Mouse (Mus musculus): ENCODE data around the gene Coq8a. TPM values are rescaled to one million over a fixed set of nuclear protein-coding genes. Genes with fewer than 3 reads are reported as not detected.

Gene Coq8a
- polyA plus RNA-seq, 1 experiment, result 39.5 TPM

DNA sequence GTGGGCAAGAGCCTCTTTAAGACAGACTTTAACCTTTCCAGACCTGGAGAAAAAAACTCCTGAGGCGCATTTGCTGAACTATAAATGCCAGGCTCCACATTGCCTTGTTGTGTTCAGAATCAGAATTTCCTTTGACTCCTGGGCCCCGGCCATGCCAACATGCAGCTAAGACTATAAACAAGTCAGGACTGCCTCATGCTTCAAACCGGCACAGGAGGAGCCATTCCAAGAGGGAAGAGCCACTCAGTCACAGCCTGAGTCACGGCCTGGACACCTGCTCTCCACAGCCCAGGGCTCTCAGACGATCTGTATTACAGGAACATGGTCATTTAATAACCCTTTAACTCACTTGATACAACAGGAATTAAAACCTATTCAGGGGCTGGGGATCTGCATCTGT is 1.3 kb upstream of the Coq8a start:
- DNase-seq (ENCODE audit: extremely low spot score in 1 of 2, low spot score in 1 of 2), result no peak

DNA sequence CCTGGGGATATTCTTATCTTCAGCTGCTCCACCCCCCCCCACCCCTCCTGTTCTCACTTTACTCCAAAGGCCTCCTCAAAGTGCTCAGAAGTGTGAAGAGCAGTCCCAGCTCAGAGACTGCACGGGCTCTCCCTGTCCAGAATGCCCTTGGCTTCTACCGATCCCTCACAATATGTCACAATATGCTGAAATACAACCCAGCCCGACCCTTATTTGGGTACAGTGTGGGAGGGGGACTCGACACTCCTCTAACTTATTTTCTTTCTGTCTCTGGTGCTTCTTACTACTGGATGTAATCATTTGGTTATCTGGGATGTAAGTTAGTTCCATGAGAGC is 281 bp upstream of the Coq8a start:
- DNase-seq (ENCODE audit: extremely low spot score in 1 of 2, low spot score in 1 of 2), result no peak

DNA sequence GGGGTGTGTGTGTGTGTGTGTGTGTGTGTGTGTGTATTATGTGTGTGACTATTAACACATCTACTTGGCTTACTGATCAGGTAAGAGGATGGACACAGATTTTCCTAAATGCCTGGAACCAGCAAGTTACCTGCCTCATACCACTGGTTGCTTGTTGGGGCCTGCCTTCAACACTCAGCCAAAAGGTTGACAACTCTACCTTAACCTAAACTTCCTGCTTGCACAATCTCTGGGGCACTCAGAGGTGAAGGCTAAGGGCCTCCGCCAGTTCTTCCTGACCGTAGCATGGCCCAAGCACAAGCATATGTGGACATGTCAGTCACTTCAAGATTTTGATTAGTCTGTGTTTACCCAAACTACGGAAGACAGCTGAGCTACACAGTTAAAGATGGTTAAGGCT is 1.4 kb downstream of the Coq8a start:
- no peak for DNase-seq (ENCODE audit: extremely low spot score in 1 of 2, low spot score in 1 of 2)

DNA sequence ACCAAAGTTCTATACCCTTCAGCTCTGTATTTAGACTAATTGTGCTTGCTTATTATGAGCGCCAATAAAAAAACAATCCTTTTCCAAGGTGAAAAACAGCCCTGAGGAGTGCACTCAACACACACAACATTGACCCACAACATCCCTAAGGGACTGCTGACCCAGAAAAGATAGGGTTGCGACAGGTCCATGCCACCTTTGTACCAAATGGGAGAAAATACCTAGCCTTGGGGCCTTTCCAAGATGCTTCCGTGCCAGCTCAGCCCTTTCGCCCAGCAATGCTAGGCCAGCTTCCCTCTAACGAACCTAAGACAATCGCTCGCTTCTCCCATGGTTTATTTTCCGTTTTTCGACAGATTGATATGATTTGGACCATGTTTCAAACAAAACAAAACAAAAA is 2.9 kb downstream of the Coq8a start:
- DNase-seq (ENCODE audit: extremely low spot score in 1 of 2, low spot score in 1 of 2), result no peak

DNA sequence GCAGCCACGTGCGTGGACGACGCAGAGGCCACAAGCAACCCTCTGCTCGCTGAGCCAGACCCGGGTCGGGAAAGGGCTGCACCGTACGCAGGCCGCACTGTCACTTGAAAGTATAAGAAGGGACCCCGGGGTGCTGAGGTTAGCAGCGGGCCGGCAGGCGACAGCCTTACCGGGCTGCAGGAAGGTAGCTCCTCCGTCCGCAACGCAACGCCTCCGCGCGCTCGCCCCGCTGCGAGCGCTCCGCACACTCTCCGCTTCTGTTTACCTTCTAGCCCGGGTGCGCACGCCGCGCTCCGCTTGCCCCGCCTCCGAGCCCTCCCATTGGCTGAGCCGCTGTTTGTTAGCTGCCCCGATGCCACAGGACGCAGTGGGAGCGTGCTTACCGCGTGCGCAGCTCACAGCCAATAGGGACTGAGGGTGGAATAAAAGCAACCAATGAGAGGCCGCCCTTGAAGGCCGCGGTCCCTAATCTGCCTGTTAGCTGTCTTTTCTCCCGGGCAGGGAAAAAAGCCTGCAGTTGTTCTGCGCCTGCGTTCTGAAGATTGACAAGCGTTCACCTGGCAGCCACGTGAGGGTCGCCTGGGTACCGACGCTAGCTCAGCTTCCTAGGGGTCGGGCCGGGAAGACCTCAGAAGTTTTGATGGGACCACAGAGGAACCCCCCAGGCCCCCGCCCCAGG is 3.6 kb downstream of the Coq8a start:
- peak; percentile 98 to 99 for DNase-seq (ENCODE audit: extremely low spot score in 1 of 2, low spot score in 1 of 2)

DNA sequence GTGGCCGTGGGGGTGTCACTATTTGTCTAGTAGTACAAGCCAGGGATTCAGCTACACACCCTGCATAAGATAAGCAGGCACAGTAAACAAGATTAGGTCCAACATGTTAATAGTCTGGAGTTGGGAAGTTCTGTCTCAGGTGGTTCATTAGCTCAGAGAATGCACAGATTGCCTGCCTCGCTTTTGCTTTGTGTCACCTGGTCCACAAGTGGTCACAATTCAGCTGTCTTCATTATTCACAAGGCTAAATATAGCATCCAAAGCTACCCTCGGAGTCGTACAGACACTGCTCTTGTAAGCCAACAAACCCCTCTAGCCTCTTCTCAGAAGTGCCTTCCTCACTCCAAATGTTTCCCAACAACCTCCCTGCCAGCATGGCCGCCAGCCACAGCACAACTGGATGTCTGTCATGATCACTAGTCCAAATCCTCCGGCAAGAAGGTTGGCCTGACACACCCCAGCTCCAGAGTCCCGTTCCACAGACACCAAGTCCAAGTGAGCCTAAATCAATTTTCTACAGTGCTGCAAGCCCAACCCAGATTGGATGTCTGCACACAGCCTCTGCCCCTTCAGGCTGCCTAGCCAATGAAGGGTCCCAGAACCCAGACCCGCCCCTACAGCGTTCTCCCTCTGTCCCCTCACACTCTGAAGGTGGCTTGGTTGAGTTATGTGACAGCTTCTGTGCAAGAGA is 4.5 kb downstream of the Coq8a start:
- DNase-seq (ENCODE audit: extremely low spot score in 1 of 2, low spot score in 1 of 2), result peak in 1 of 2 experiments; percentile 22

DNA sequence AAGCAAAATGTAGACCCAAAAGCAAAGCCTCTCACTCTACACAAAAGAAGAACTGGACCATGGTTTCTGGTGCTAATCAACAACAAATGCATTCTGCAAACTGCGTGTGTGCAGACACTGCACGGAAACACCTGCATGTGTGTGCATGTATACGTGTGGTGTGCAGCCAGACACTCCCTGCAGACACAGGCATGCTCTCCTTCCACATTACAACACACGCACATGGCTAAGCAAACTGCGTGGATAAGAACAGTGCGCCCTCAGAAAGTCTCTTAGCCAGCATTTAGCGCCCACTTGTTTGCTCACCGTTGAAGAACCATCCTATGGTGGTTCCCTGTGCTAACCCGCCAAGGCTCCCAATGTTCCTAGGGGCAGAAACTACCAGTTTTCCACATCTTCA is 5.4 kb downstream of the Coq8a start:
- DNase-seq (ENCODE audit: extremely low spot score in 1 of 2, low spot score in 1 of 2), result no peak

DNA sequence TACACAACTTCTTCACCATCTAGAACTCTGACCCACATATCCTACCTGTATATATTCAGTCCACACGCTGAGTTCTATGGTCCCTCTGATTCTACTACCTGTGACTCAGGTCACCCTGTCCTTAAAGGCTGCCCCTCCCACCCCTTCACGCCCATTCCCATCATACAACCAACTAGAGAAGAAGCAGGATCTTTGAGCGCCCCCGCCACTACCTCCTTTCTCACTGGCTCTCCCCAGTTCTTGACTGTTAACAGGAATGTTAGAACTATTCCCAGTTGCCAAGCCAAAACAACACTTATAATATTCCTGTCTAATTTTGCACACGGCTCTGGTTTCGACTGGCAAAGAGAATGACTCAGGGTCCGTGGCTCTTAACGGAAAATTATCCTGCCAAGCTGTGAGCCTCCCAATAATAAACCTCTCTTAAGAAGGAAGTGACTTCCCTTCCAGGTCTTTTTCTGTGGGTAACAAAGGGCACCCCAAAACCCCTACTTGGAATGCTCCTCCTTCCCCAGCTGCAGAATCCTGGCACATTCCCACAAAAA is 5.9 kb downstream of the Coq8a start:
- no peak for DNase-seq (ENCODE audit: extremely low spot score in 1 of 2, low spot score in 1 of 2)

DNA sequence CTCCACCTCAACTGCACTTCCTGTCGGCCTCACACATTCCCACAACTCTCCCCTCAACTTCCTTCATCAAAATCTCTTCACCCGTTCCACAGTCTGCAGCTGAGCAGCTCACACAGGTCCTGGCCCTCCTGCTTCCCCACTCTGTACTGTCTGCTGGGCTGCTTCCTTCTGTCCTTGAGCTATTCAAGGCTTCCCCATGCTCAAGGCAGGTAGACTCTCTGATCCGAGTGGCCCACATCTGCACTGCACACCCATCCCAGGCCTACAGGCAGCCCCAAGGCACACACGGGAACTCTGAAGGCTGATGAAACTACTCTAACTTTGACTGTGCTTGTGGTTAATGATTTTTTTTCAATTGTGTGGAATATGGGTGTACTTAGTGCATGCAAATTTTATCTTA is 6.5 kb downstream of the Coq8a start:
- no peak for DNase-seq (ENCODE audit: extremely low spot score in 1 of 2, low spot score in 1 of 2)

DNA sequence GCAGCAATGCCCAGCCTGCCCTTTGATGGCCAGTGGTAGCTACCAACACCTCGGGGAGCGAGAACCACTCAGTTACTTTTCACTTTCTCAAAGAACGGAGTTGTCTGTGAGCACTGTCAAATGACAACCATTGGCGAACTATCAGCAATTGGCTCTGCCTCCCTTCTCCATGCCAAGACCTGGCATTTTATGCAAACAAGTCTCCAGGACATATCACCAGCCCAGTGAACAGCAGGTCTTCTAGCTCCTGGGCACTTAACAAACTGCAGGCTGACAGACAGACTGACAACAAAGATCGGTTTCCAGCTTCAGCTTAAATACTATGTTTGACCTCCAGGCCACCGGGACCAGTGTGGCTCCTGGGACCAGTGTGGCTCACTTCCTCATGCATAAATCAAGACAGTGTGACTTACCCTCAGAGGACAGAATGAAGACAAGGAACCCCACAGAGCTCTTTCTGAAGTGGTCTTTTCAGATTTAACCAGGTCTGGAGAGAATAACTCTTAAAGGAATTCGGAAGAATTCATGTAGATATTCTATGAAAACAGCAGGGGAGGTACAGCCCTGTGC is 7.7 kb downstream of the Coq8a start:
- no peak for DNase-seq (ENCODE audit: extremely low spot score in 1 of 2, low spot score in 1 of 2)

DNA sequence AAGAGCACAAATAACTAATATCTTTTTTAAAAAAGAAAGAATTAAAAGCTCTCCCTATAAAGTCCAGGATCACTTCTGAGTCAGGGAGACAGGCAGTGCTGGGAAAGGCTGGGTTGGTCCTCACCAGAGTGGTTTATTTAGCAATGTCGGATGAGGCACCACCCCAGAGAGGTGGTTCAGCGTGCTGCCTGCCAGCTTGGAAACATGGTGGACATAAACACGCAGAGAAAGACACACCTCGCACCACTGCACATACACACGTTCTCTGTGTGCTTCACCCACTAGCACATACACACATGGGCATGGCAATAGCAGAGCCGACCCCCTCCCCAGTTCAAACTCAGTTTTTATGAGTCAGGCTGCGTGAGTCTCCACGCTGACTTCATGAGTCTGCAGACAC is 8.3 kb downstream of the Coq8a start:
- DNase-seq (ENCODE audit: extremely low spot score in 1 of 2, low spot score in 1 of 2), result no peak

DNA sequence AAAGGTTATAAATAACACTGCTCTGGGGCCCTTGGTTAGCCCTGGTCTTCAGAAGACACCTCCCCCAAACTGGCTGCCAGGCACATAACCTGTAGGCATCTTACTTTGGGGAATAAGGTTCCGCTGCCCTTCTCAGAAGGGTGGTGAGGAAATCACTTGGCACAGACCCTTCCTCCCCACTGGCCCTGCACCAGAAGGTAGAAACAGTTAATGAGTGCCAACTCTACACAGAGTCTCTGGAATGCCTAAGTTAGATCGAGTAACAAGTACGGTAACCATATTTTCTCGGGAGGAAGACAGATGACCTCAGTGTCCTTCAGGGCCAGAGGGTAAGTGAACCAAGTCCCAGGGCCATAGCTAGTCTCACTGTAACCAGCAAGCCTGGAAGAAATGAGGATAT is 10.5 kb downstream of the Coq8a start:
- DNase-seq (ENCODE audit: extremely low spot score in 1 of 2, low spot score in 1 of 2), result no peak

DNA sequence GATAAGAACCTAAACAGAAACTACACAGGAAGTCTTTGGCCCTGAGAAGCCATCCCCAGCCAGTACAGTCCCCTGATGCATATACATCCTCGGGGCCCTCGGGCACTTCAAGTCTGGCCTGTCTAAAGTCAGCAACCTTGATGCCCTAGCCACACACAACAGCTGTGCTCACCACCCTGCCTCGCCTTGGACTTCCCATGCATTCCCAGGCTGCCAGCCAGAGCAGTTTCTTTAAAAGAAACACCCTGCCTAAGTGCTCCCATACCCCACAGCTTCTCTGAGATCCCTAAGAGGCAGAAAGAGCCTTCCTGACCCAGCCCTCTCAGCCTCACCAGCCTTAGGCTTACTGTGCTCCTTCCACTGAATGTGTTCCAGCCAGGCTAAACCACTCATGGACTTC is 13.0 kb downstream of the Coq8a start:
- DNase-seq (ENCODE audit: extremely low spot score in 1 of 2, low spot score in 1 of 2), result no peak

DNA sequence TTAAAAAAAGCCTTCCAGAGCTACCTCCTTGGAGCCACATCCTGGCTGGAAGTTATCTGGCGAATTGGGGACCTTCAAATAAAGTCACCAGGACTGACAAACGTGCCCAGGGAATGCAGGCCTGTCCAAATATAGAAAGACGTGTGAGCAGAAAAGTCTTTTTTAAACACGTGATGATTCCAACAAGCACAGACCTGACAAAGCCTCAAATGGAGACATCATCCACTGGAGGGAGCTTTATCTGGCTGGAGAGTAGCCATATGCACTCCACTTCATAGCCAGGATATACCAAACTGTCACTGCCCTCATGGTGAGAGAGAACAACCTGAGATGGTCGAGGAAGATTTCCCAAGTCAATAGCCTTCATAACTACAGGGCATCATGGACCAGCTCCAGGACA is 13.5 kb downstream of the Coq8a start:
- DNase-seq (ENCODE audit: extremely low spot score in 1 of 2, low spot score in 1 of 2), result no peak

DNA sequence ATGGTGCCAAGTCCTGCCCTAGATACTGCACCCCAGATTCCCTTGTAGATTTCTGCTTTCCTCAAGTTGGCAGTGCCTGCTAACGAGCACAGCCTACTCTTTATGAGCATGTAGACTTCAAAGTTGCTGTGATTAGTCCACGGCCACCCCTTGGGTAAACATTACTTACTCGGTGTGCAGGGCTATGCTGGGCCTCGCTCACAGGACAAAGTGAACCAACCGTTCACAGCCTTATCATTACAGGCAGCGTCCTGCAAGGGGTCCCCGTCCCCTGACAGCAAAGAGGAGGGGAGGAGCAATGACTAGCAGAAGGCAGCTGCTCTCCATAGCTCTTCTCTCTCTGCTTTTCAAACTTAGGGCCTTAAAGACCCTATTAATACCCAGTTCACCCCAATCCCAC is 14.6 kb downstream of the Coq8a start:
- no peak for DNase-seq (ENCODE audit: extremely low spot score in 1 of 2, low spot score in 1 of 2)

DNA sequence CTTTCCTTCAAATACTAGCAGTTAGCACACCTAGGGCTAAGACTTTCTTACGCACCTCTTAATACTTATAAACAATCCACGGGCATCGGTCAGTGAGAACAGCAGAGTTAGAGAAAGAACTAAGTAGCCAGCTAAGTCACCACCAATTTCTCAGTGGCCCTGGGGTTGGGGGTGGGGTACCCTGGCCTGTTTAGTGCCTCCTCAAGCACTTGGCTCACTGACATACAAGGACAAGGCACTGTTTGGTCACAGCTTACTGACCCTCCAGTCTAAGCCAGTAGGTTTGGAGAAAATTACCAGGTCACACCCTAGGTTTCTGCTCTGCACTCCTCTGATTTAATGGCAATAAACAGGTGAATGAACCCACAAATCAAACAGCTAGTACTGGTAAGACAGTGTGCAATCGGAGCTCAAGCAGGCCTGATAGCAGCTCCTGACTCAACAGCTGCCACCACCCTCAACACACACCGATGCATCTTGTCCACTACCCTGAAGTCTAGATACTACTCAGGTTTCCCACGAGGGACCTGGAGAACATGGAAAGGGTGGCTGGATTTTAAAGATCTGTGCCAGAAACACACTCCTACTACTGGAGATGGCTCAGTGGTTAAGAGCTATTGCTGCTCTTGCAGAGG is 15.8 kb downstream of the Coq8a start:
- DNase-seq (ENCODE audit: extremely low spot score in 1 of 2, low spot score in 1 of 2), result no peak

DNA sequence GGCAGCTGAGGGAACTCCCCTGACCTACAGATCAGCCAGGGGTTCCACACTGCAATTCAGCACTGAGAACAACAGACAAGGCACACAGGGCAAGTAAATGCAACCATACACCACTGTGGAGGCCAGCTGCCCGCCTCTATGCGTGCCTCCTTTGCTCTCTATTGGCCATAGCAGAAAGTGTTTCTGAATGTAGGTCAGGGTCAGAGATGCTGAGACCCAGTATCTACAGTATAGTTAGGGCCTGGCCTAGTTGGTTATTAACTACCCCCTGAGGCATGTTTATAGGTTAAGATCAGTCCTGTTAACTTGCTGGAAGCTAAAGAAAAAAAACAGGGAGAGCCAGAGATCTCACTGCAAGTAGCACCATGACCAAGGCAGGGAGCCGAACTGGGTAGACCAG is 16.7 kb downstream of the Coq8a start:
- DNase-seq (ENCODE audit: extremely low spot score in 1 of 2, low spot score in 1 of 2), result no peak

DNA sequence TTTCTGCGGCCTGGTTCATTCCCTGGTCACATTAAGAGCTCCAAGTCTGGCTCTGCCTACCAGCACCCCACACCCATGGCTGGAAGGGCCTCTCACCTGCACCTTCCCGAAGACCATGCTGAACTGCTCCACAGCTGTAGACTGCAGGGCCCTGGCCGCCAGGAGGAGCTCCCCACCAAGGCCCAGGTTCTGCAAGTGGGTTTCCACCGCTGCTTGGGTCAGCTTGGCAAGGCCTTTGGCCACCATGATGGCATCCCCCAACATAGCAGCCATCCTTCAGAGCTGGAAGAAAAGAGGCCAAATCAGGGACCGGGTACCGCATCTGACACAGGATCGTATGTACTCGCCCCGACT is 17.5 kb downstream of the Coq8a start:
- no peak for DNase-seq (ENCODE audit: extremely low spot score in 1 of 2, low spot score in 1 of 2)

DNA sequence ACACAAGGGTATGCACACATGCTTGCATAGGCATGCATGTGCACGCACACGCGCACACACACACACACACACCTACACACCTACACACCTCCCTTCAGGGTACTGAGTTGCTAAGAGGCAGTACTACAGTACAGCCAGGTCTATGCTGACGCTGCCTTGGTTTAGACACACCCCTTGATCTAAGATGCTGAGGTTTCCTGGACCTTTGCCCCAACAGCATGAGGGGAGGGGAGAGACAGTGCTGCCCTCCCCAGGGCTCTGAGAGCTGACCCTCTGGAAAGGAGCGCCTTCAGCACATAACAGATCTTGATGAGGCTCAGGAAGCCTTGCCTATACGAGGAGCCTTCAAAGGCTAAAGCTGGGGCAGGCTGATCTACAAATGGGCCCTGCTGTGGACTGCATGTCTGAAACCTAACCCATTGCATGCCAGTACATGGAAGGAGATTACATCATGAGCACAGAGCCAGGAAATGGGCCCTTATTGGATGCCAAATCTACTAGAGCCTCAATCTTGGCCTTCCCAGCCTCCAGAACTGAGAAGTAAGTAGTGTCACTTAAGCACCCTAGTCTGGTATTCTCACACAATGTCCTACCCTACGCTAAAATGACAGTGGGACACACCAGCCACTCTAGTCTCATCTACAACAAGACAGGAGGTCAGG is 18.0 kb downstream of the Coq8a start:
- DNase-seq (ENCODE audit: extremely low spot score in 1 of 2, low spot score in 1 of 2), result no peak

DNA sequence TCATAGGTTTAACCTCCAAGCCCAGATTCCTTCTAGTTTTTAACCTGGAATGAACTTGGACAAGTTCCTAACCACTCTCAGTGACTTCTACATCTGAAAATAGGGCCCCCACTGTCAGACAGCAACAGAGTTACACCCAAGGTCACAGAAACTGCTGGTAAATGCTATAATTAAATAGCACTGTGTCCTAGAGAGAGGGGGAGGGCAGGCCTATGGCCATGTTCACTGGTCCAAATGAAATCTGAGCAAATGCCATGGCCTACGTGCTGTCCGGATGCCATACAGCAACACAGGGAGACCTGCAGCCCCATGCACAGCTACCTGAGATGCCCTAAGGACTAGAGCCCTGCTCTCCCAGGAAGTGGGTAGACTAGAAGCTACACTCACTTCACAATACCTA is 19.6 kb downstream of the Coq8a start:
- DNase-seq (ENCODE audit: extremely low spot score in 1 of 2, low spot score in 1 of 2), result no peak

DNA sequence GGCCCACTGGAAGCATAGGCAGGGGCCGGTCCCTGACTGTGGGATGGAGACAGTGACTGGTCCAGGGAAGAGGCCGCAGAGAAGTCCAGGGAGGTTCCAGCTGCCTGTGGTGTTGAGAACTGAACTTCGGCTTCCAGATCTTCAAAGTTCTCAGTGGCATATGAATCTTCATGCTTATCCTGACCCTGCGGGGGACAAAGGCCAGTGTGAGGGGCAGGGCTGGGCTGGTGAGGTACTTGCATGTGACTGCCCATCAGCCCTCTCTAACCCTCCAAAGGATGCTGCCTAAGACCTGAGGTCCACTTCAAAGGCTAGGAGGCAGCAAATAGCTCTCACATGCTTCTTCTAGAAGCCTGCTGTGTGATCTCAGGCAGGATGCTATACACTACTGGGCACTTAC is 20.3 kb downstream of the Coq8a start:
- DNase-seq (ENCODE audit: extremely low spot score in 1 of 2, low spot score in 1 of 2), result no peak

Data from frontal cortex, adult 2 months (tissue).